8 mouse cellular contexts compared by ENCODE assay signal in genomic region chr9:44652027-44652426, GRCm38 (mm10). TPM values are rescaled to one million over a fixed set of nuclear protein-coding genes. Genes with fewer than 3 reads are reported as not detected.
A peak's percentile ranks its signal among the peaks of the same experiment; 100 is the strongest.
DNase-seq lines count a peak whose midpoint lies in the region; ATAC-seq and TF ChIP-seq lines count a peak whose summit lies in the region.

No protein-coding gene starts in this region.

- H3K9me3 ChIP-seq in limb, embryonic 11.5 days (ENCODE audit: control insufficient read depth, low read length) = no peaks in the 10 kb centered on the region
- H3K9me3 ChIP-seq in midbrain, embryonic 15.5 days = no peaks in the 10 kb centered on the region

- peak; percentile 70; the same call in 1 of the 2 replicates for TF ChIP-seq CTCF in testis, adult 2 months (IDR thresholded peaks at IDR 0.05; ENCODE audit: control insufficient read depth, insufficient read depth, insufficient replicate concordance, low read depth, low read length)

- peak; percentile 85 for ATAC-seq in granulocyte monocyte progenitor cell, adult 5-6 weeks (replicated peaks; ENCODE audit: poor library complexity, severe bottlenecking)
- no peak for ATAC-seq in limb, embryonic 11.5 days (ENCODE audit: insufficient number of reproducible peaks, low FRiP score, low TSS enrichment, low read depth)
- peak; percentile 75; the same call in 1 of the 2 replicates for ATAC-seq in midbrain, embryonic 15.5 days (replicated peaks)

- WGBS in limb, embryonic 11.5 days = 14% methylated on average over 8 of the region's 8 CpGs
- 12% methylated on average over 8 of the region's 8 CpGs for WGBS in midbrain, embryonic 15.5 days

- H3K9ac ChIP-seq in limb, embryonic 11.5 days (ENCODE audit: low read length) = no peak overlapping the region
- no peak overlapping the region for H3K9ac ChIP-seq in midbrain, embryonic 15.5 days

- H3K4me3 ChIP-seq in testis, adult 2 months (ENCODE audit: control insufficient read depth, low read depth, low read length) = no peak overlapping the region
- H3K4me3 ChIP-seq in limb, embryonic 11.5 days (ENCODE audit: low read depth, low read length) = no peak overlapping the region
- H3K4me3 ChIP-seq in midbrain, embryonic 15.5 days = no peak overlapping the region

- no peaks in the 10 kb centered on the region for H3K27me3 ChIP-seq in testis, adult 2 months (ENCODE audit: control insufficient read depth, insufficient read depth, low read length)
- H3K27me3 ChIP-seq in limb, embryonic 11.5 days (ENCODE audit: control insufficient read depth, insufficient read depth, low read length) = no peaks in the 10 kb centered on the region
- no peaks in the 10 kb centered on the region for H3K27me3 ChIP-seq in midbrain, embryonic 15.5 days (replicated peaks)

- H3K4me2 ChIP-seq in limb, embryonic 11.5 days (ENCODE audit: low read depth, severe bottlenecking) = no peak overlapping the region
- no peak overlapping the region for H3K4me2 ChIP-seq in midbrain, embryonic 15.5 days

- no peak for TF ChIP-seq POLR2A in testis, adult 2 months (IDR thresholded peaks at IDR 0.05; ENCODE audit: control insufficient read depth, low read depth, low read length)

- no peak overlapping the region for H3K27ac ChIP-seq in testis, adult 2 months (ENCODE audit: control insufficient read depth, insufficient read depth, low read depth, low read length)
- no peak overlapping the region for H3K27ac ChIP-seq in limb, embryonic 11.5 days (replicated peaks; ENCODE audit: low read depth, low read length)
- H3K27ac ChIP-seq in midbrain, embryonic 15.5 days = no peak overlapping the region

- peaks cover 2% of the 10 kb centered on the region for H3K4me1 ChIP-seq in testis, adult 2 months (ENCODE audit: control insufficient read depth, insufficient read depth, low read length)
- no peaks in the 10 kb centered on the region for H3K4me1 ChIP-seq in limb, embryonic 11.5 days (ENCODE audit: control insufficient read depth, insufficient read depth, low read length)
- peaks cover 7% of the 10 kb centered on the region for H3K4me1 ChIP-seq in midbrain, embryonic 15.5 days

- no peaks in the 10 kb centered on the region for H3K36me3 ChIP-seq in testis, adult 2 months (ENCODE audit: control insufficient read depth, insufficient read depth, low read length)
- no peaks in the 10 kb centered on the region for H3K36me3 ChIP-seq in limb, embryonic 11.5 days (ENCODE audit: control insufficient read depth, insufficient read depth, low read length)
- H3K36me3 ChIP-seq in midbrain, embryonic 15.5 days (replicated peaks) = no peaks in the 10 kb centered on the region

- no peak for DNase-seq in testis, postnatal 14 days (ENCODE audit: low spot score)
- peak; percentile 78 for DNase-seq in embryo, embryonic 11 days
- DNase-seq in kidney, adult 18-20 months = peak; percentile 79
- DNase-seq in limb, embryonic 11.5 days (ENCODE audit: low spot score) = peak; percentile 70
- peak; percentile 73 to 75 for DNase-seq in spleen, postnatal 36 days (ENCODE audit: low spot score in 2 of 2)

RNA-seq across cellular contexts. Expression of gene Treh, which starts 21.0 kb away (rescaled TPM):
- polyA plus RNA-seq in testis, adult 2 months (2012; rRNA removed) = 0.47 TPM in 1 of 2 replicates, not detected in the other
- not detected in 2 replicates for total RNA-seq in granulocyte monocyte progenitor cell, adult 5-6 weeks (2014; fragmentation: Nextera tagmentation)
- total RNA-seq in granulocyte monocyte progenitor cell, adult 5-6 weeks (2017) = not detected in 2 replicates
- not detected in 2 replicates for polyA plus RNA-seq in limb, embryonic 11.5 days (2014; fragmentation: Nextera tagmentation; extraction: Ambion mirVana)
- polyA plus RNA-seq in midbrain, embryonic 15.5 days (2015; fragmentation: Nextera tagmentation; extraction: Ambion mirVana) = not detected in 2 replicates

RNA-seq across cellular contexts. Expression of gene Ddx6, which starts 47.3 kb away (rescaled TPM):
- polyA plus RNA-seq in testis, adult 2 months (2012; rRNA removed) = 9.0 and 11.7 TPM in 2 replicates
- 72.4 and 75.7 TPM in 2 replicates for total RNA-seq in granulocyte monocyte progenitor cell, adult 5-6 weeks (2014; fragmentation: Nextera tagmentation)
- 79.6 and 80.6 TPM in 2 replicates for total RNA-seq in granulocyte monocyte progenitor cell, adult 5-6 weeks (2017)
- 16.1 and 18.2 TPM in 2 replicates for polyA plus RNA-seq in limb, embryonic 11.5 days (2014; fragmentation: Nextera tagmentation; extraction: Ambion mirVana)
- polyA plus RNA-seq in midbrain, embryonic 15.5 days (2015; fragmentation: Nextera tagmentation; extraction: Ambion mirVana) = 20.7 and 22.6 TPM in 2 replicates
